Mouse (Mus musculus) lung, postnatal 0 days (tissue): ENCODE measurements around the gene Lrrc4c. TPM values are rescaled to one million over a fixed set of nuclear protein-coding genes. Genes with fewer than 3 reads are reported as not detected.

Experiments used
- ATAC-seq: fragments of 200-750 bp; cut with Nextera tagmentation; 2 replicates; pipeline ENCODE4 v1.8.0; 2017; ENCODE audit warnings: moderate library complexity
- DNase-seq: peaks from one replicate; pipeline ENCODE4 v3.0.0-alpha.2; 2016; ENCODE audit warnings: low spot score
- H3K27ac ChIP-seq: fragments of 300-500 bp; sonication (generic); 2 replicates; pipeline ENCODE4 v1.5.1; 2014; ENCODE audit warnings: antibody characterized with exemption, mild to moderate bottlenecking, low read length, mixed read lengths
- H3K27me3 ChIP-seq: fragments of 300-500 bp; sonication (generic); replicated peaks from 2 replicates; pipeline ENCODE4 v1.6.1; 2014; ENCODE audit warnings: low read length, mixed read lengths; ENCODE audit not compliant: insufficient read depth
- H3K36me3 ChIP-seq: fragments of 300-500 bp; sonication (generic); 2 replicates; pipeline ENCODE4 v1.6.1; 2014; ENCODE audit warnings: low read length, mixed read lengths; ENCODE audit not compliant: insufficient read depth
- H3K4me1 ChIP-seq: fragments of 300-500 bp; sonication (generic); 2 replicates; pipeline ENCODE4 v1.6.1; 2014; ENCODE audit warnings: antibody characterized with exemption, low read depth, low read length, mixed read lengths; ENCODE audit not compliant: insufficient read depth
- H3K4me2 ChIP-seq: fragments of 300-500 bp; sonication (generic); replicated peaks from 2 replicates; pipeline ENCODE4 v1.6.1; 2014; ENCODE audit warnings: low read depth, mild to moderate bottlenecking, low read length, moderate library complexity, mixed read lengths
- H3K4me3 ChIP-seq: fragments of 300-500 bp; sonication (generic); 2 replicates; pipeline ENCODE4 v1.5.1; 2014; ENCODE audit warnings: low read depth, low read length
- H3K9ac ChIP-seq: fragments of 300-500 bp; sonication (generic); replicated peaks from 2 replicates; pipeline ENCODE4 v1.6.1; 2014; ENCODE audit warnings: low read depth, mild to moderate bottlenecking
- H3K9me3 ChIP-seq: fragments of 300-500 bp; sonication (generic); 2 replicates; pipeline ENCODE4 v1.6.1; 2016; ENCODE audit warnings: low read length, mixed read lengths
- CTCF ChIP-seq: IDR thresholded peaks from 2 replicates; pipeline ENCODE4 v1.5.1; 2016; ENCODE audit warnings: antibody characterized with exemption, mild to moderate bottlenecking
- EP300 ChIP-seq: IDR thresholded peaks from 2 replicates; pipeline ENCODE4 v1.6.1; 2016; ENCODE audit warnings: antibody characterized with exemption, mild to moderate bottlenecking, control low read depth
- WGBS: fragments of 180-500 bp; shearing (Covaris S2); extraction: QIAGEN DNeasy Blood & Tissue Kit; methylation state at CpG from one replicate; pipeline ENCODE4 v1.1.7; 2014; 5-methylcytosine and 5-hydroxymethylcytosine counted together
- polyA plus RNA-seq: library from polyadenylated mRNA; unstranded; fragments of >200 nt; fragmentation: Nextera tagmentation; extraction: Ambion mirVana; gene quantifications from 2 replicates; pipeline ENCODE4 v1.2.1, GENCODE M21; 2015

Lrrc4c gene
- polyA plus RNA-seq, 1 experiment from 2014 or later: 0.81 TPM

DNA sequence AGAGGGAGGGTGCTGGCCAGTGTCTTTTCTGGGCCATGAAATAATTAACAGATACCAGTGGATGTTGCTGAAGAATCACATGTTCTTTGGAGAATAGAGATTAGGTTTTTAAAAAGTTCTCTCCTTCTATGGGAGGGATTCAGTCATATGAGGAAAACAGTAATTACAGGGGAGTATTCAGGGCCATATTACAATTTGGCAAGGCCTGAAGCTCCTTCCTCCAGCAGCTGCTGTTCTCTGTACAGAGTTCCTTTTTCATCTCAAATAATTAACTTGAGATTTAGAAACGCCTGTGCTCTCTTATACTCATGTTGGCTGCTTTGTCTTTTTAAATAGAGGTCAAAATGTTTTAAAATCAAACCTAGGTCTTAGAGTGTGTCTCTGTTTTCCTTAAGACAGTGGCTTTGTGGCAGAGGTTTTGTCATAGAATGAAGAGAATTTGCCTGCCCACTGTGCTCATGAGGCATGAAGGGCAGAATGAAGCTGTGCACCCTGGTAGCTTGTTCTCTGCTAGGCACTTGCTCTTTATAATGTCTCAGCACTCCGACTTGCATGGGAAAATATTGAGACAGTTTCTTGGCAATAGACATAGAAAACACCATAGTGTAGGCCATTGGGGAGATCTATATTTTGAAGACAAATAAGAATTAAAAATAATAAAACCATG, 1206.4 kb downstream of the Lrrc4c start:
- DNase-seq: no peak
- Histone ChIP-seq H3K4me2 (no peak overlapping the region), H3K4me3 (no peak overlapping the region), H3K9me3 (no peaks in the 10 kb centered on the region), H3K9ac (no peak overlapping the region), H3K27me3 (no peaks in the 10 kb centered on the region), H3K36me3 (no peaks in the 10 kb centered on the region), H3K4me1 (no peaks in the 10 kb centered on the region), H3K27ac (no peak overlapping the region)
- no peak for ATAC-seq
- TF ChIP-seq CTCF: no peak
- TF ChIP-seq EP300: no peak
- WGBS: 56% methylated on average over 2 of the region's 2 CpGs

DNA sequence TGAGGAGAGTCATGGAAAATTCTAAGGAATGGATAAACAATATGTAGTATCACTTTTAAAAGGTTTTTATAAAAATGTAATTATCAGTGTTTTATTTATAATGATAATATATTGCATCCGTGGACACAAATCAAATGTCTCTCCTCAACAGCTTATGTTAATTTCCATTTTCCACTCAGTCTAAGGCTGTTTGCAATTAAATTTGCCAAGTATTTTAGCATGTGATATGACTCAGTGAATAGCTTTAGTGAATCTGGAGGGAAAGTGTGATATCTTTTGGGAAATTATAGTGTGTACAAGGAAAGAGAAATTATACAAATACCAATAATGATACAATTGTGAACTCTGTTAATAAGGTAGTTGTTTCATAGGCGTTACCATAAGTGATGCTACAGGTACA, 1207.1 kb downstream of the Lrrc4c start:
- no peak overlapping the region for H3K4me2 ChIP-seq
- no peak overlapping the region for H3K27ac ChIP-seq
- no peaks in the 10 kb centered on the region for H3K4me1 ChIP-seq
- TF ChIP-seq CTCF (no peak), EP300 (no peak)
- no peak for ATAC-seq
- no peaks in the 10 kb centered on the region for H3K9me3 ChIP-seq
- H3K9ac ChIP-seq: no peak overlapping the region
- no peaks in the 10 kb centered on the region for H3K27me3 ChIP-seq
- no peaks in the 10 kb centered on the region for H3K36me3 ChIP-seq
- no peak overlapping the region for H3K4me3 ChIP-seq
- no peak for DNase-seq
- WGBS: 73% methylated on average over 2 of the region's 2 CpGs

DNA sequence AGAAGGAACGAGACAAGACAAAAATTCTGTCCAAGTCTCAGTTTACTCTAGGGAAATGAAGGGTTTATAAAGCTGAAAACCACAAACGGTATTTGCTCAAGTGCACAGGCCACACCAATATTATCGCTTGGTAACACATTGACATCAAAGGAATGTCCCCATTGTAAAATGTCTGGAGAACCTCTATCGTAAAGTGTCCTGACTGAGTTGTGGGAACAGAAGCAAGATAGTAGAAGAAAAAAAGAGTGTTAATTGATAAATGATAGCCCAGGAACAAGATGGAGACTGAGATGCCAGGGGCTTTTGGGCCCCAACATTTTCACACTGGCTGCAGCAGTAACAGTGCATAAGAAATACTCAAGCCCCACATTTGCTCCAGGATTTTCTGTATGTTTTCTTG, 1212.7 kb downstream of the Lrrc4c start:
- WGBS: 52% methylated on average over 4 of the region's 4 CpGs
- no peak overlapping the region for H3K9ac ChIP-seq
- no peak overlapping the region for H3K4me3 ChIP-seq
- H3K4me1 ChIP-seq: no peaks in the 10 kb centered on the region
- no peaks in the 10 kb centered on the region for H3K9me3 ChIP-seq
- no peak for DNase-seq
- no peak for TF ChIP-seq EP300
- no peak for TF ChIP-seq CTCF
- H3K27ac ChIP-seq: no peak overlapping the region
- no peaks in the 10 kb centered on the region for H3K36me3 ChIP-seq
- ATAC-seq: no peak
- no peaks in the 10 kb centered on the region for H3K27me3 ChIP-seq
- no peak overlapping the region for H3K4me2 ChIP-seq

DNA sequence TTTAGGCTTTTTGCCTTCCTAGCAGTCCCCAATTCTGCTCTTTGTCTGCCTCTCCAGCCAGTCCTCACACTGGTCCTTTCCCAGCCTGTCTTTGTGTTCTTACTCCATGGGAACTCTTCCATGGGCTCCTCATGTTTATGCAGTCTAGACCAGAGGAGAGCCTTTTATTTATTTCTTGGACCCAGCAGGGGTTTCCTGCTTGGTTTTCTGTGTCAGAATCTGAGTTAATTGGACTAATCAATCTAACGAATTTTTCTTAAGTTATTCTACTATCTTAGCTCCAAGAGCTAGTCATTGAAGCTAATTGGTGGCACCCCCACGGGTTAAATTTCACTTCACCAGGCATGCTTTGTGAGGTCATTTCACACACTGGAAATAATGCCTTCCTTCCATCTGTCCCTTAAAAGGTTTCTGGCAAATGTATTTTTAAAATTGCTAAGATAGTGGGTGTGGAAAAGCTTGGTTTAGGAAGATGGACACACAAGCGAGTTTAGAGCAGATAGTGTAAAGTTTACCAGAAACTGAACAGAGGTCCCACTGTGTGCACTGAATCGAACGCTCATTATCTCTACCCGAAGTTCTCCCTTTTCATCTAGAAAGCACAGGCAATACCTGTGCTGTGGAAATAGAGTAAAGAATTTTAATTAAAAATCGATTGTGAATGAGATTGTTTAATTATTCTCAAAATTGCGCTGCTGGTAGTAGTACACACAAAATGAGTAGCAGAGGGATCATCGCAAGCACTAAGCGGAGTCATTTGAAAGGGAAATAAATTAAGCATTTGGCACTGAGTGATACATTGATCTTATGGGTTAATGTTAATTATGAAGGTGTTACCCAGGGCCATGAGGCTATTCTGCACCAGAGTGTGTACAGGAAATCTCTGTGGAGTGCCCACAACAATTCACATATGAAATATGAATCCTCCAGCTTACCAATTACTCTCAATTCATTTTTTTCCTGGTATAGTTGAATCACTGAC, 1226.0 kb downstream of the Lrrc4c start:
- Histone ChIP-seq H3K27me3 (no peaks in the 10 kb centered on the region), H3K4me1 (no peaks in the 10 kb centered on the region), H3K9me3 (no peaks in the 10 kb centered on the region; the same call in 1 of the 2 replicates), H3K27ac (no peak overlapping the region), H3K4me3 (no peak overlapping the region), H3K9ac (no peak overlapping the region), H3K36me3 (no peaks in the 10 kb centered on the region), H3K4me2 (no peak overlapping the region)
- TF ChIP-seq CTCF (no peak), EP300 (no peak)
- DNase-seq: no peak
- WGBS: 77% methylated on average over 10 of the region's 10 CpGs
- no peak for ATAC-seq

DNA sequence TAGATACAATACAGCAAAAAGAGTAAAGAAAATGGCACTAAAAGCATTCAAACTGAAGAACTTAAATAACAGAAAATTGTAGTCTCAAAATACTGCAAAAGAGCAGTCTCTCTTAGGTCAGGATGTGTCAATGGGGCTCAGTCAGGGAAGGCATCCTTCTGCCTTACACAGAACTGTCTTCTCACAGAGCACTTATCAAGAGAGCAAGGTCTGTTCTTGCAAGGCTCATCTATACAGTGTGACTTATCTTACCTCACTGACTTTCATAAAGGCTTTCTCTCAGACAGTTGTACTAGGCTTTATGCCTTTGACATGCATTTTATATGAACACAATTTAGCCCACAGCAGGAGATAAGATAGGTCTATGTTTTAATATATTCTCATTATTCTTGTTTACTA, 1226.7 kb downstream of the Lrrc4c start:
- DNase-seq: no peak

DNA sequence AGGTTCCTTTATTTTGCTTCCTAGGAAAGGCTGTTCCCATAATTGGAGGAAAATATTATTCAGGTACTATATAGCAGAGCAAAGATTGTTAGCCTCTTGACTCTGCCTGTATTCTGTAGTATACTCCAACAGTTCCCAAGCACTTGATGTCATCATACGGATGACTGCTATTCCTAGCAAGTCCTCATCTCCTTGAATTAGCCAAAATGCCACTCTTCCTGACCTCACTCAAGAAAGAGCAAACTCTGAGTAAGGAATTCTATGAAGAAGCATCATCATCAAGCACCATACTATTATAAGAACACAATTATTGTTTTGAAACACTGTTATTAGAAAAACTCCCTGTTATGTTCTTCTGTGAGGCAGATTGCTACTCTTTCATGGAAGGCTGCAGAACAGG, 1228.0 kb downstream of the Lrrc4c start:
- DNase-seq: no peak
- WGBS: 66% methylated on average over 1 of the region's 1 CpGs

More for the DNA sequence above, 1226.7 kb downstream of the Lrrc4c start:
- ATAC-seq: no peak
- H3K4me2 ChIP-seq: no peak overlapping the region
- no peaks in the 10 kb centered on the region for H3K4me1 ChIP-seq
- H3K9me3 ChIP-seq: no peaks in the 10 kb centered on the region; the same call in 1 of the 2 replicates
- no peak overlapping the region for H3K27ac ChIP-seq
- TF ChIP-seq CTCF (no peak), EP300 (no peak)
- H3K36me3 ChIP-seq: no peaks in the 10 kb centered on the region
- no peak overlapping the region for H3K4me3 ChIP-seq
- no peak overlapping the region for H3K9ac ChIP-seq
- H3K27me3 ChIP-seq: no peaks in the 10 kb centered on the region

More for the DNA sequence above, 1228.0 kb downstream of the Lrrc4c start:
- H3K27me3 ChIP-seq: no peaks in the 10 kb centered on the region
- H3K4me1 ChIP-seq: no peaks in the 10 kb centered on the region
- no peak for ATAC-seq
- H3K36me3 ChIP-seq: no peaks in the 10 kb centered on the region
- TF ChIP-seq EP300 (no peak), CTCF (no peak)
- no peak overlapping the region for H3K9ac ChIP-seq
- H3K4me2 ChIP-seq: no peak overlapping the region
- no peak overlapping the region for H3K4me3 ChIP-seq
- no peak overlapping the region for H3K27ac ChIP-seq
- H3K9me3 ChIP-seq: no peaks in the 10 kb centered on the region; the same call in 1 of the 2 replicates
